Mouse (Mus musculus): ENCODE results near the gene Cyp4a14. TPM values are rescaled to one million over a fixed set of nuclear protein-coding genes. Genes with fewer than 3 reads are reported as not detected.

Gene Cyp4a14
- polyA plus RNA-seq, 1 experiment from 2014 or later = not detected

DNA sequence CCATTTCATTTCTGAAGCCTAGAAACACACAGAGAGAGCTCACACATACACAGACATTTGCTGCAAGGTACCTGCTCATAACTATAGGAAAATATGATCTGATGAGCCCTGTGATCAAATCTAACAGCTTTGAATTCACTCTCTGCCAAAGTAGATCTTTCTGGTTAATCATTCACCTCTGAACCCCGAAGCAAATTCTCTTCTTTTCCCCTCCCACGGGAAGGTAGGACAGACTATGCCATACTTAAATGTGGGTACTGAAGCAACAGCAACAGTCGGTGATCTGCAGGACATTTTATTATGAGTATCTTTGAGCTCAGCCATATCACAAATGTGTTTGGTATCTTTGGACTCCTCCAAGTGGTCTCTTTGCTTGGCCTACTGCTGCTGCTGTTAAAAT lies 43.6 kb downstream of the Cyp4a14 start, which contains the start of gene Cyp4a30b:
Gene Cyp4a30b (plus strand): TSS at position 301 of the 400 bp plus-strand sequence.
- 80% methylated on average over 3 of the region's 3 CpGs for WGBS
- Histone ChIP-seq H3K9ac (no peak within 1 kb of the TSS), H3K36me3 (replicated peaks; ENCODE audit: control insufficient read depth, insufficient read depth) (no peaks in the 10 kb centered on the region), H3K27me3 (ENCODE audit: control insufficient read depth, insufficient read depth, low read length) (no peaks in the 10 kb centered on the region), H3K27ac (no peak within 1 kb of the TSS), H3K4me2 (replicated peaks) (no peak within 1 kb of the TSS), H3K4me1 (replicated peaks; ENCODE audit: control insufficient read depth, insufficient read depth, low read length) (no peaks in the 10 kb centered on the region), H3K9me3 (ENCODE audit: control insufficient read depth, low read length) (no peaks in the 10 kb centered on the region), H3K4me3 (replicated peaks; ENCODE audit: low read length) (no peak within 1 kb of the TSS)
- DNase-seq (ENCODE audit: low spot score) (no peak), ATAC-seq (ENCODE audit: low FRiP score) (no peak)

- 76% methylated on average over 3 of the region's 3 CpGs for WGBS
Measured at GRCm38 (mm10) chr4:115450577-115451137, 45.3 kb downstream of the Cyp4a14 start.

More at GRCm38 (mm10) chr4:115450577-115451137, 45.3 kb downstream of the Cyp4a14 start:
- H3K4me2 ChIP-seq (replicated peaks) = no peak overlapping the region
- no peak for ATAC-seq (ENCODE audit: low FRiP score)
- no peaks in the 10 kb centered on the region for H3K27me3 ChIP-seq (ENCODE audit: control insufficient read depth, insufficient read depth, low read length)
- no peaks in the 10 kb centered on the region for H3K9me3 ChIP-seq (ENCODE audit: control insufficient read depth, low read length)
- no peak overlapping the region for H3K9ac ChIP-seq
- no peak for DNase-seq (ENCODE audit: low spot score)
- H3K36me3 ChIP-seq (replicated peaks; ENCODE audit: control insufficient read depth, insufficient read depth) = no peaks in the 10 kb centered on the region
- no peak overlapping the region for H3K27ac ChIP-seq
- H3K4me3 ChIP-seq (replicated peaks; ENCODE audit: low read length) = no peak overlapping the region
- no peaks in the 10 kb centered on the region for H3K4me1 ChIP-seq (replicated peaks; ENCODE audit: control insufficient read depth, insufficient read depth, low read length)

Other genes with a start within 250 kb of the Cyp4a14 start
- not detected in 2 replicates for gene Cyp4a12a, start 197.1 kb downstream of the Cyp4a14 start, polyA plus RNA-seq (2014; fragmentation: Nextera tagmentation; extraction: Ambion mirVana)
- not detected in 2 replicates for gene Cyp4a12b, start 84.5 kb downstream of the Cyp4a14 start, polyA plus RNA-seq (2014; fragmentation: Nextera tagmentation; extraction: Ambion mirVana)
- gene Cyp4a30b, start 43.5 kb downstream of the Cyp4a14 start, polyA plus RNA-seq (2014; fragmentation: Nextera tagmentation; extraction: Ambion mirVana) = not detected in 2 replicates
- not detected in 2 replicates for gene Cyp4a10, start 22.1 kb upstream of the Cyp4a14 start, polyA plus RNA-seq (2014; fragmentation: Nextera tagmentation; extraction: Ambion mirVana)
- gene Cyp4a31, start 67.5 kb upstream of the Cyp4a14 start, polyA plus RNA-seq (2014; fragmentation: Nextera tagmentation; extraction: Ambion mirVana) = not detected in 2 replicates
- not detected in 2 replicates for gene Cyp4a32, start 104.8 kb upstream of the Cyp4a14 start, polyA plus RNA-seq (2014; fragmentation: Nextera tagmentation; extraction: Ambion mirVana)
- gene Cyp4b1, start 151.6 kb upstream of the Cyp4a14 start, polyA plus RNA-seq (2014; fragmentation: Nextera tagmentation; extraction: Ambion mirVana) = 0.99 and 1.9 TPM in 2 replicates
- 23.9 and 25.5 TPM in 2 replicates for gene Efcab14, start 241.6 kb upstream of the Cyp4a14 start, polyA plus RNA-seq (2014; fragmentation: Nextera tagmentation; extraction: Ambion mirVana)

Data from hindbrain, embryonic 14.5 days (tissue).